Mouse (Mus musculus): ENCODE data around the gene Rnf114. TPM values are rescaled to one million over a fixed set of nuclear protein-coding genes. Genes with fewer than 3 reads are reported as not detected.

The Rnf114 gene
- polyA plus RNA-seq, 1 experiment from 2014 or later = 145 TPM

DNA sequence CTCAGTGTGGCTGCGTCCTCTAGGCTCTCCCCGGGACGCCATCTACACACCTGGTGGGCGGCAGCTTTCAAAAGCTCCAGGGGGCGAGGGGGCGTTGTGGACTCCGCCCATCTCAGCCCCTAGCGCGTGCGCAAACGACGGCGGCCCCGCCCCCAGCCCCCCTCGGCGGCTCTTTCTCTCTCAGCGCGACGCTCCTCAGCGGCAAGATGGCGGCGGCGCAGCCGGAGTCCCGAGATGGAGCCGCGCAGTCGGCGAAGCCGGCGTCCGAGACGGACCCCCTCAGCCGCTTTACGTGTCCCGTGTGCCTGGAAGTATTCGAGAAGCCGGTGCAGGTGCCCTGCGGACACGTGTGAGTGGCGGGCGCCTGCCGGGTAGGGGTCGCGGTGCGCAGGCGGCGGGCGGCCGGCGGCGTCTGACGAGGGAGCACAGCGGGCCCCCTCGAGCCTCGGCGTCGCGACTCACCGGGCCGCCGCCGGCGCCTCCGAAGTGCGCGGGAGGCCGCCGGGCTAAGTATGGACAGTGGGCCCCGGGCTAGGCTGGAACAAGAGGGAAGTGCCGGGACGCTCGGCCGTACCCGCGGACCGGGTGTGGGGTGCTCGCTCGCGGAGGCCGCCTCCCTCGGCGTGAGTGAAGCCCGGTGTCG, 10.9 kb downstream of the Rnf114 start:
- DNase-seq (ENCODE audit: low spot score) = peak; percentile 94

DNA sequence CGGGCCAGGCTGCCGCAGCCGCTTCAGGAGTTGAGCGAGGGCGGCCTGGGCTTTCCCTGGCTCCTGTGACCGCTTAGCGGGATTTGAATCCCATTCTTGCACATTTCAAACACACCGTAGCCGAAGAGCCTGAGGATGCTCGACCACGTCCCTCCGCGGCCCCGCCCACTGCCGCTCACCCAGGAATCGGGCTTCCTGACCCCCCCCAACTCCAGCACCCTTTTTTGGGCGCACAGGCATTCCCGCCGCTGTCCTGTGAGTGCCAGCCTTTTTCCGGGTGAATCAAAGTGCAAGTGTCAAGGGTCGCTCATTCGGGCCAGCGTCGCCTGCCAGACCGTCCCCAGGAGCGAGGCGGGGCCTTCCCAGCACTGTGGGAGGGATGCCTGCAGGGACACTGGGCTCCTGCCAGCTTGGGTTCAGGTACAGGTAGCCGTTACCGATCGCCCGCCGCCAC, 11.5 kb downstream of the Rnf114 start:
- DNase-seq (ENCODE audit: low spot score) = peak; percentile 39

DNA sequence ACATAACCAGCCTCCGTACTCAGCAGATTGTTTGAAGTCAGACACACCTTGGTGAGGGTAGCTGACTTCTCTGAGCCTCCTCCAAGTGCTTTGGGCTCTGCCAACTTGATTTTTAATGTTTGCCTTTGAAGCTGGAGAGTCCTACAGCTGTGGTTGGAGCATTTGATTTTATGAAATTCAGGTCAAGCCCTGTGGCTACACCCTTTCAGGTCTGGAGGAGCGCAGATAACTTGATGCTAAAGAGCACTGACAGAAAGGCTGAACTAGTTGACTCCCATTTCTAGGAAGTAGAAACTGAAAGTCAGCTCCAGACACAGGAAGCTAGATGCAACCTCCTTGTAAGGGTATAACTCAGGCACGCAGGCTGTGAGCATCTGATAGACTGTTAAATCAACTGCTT, 12.7 kb downstream of the Rnf114 start:
- peak; percentile 66 for DNase-seq (ENCODE audit: low spot score)

DNA sequence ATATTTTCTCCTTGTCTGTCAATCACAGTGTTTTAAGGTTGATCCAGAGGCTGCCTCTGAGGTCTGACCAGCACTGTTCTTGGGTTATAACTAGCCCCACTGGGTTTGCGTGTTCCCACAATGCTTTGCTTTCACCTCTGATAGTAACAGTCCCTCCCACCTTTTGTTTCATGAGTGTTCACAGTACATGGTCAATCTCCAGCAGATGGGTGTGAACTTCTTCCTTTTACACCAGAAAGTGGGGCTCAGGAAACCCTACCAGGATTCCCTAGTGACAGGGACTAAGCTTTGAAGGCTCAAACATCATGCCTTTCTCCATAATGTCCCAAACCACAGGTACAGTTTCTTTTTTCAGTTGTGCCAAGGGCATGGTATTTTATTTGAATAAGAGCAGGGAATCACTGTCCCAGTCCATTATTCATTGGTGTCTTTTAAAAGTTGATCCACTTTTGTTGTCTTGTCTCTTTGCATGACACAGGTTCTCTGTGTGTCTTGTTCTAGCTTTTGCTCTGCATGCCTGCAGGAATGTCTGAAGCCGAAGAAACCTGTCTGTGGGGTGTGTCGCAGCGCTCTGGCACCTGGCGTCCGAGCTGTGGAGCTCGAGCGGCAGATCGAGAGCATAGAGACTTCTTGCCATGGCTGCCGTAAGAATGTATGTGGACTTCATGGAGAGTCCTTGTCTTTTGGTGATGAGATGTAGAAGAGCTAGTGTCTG, 14.3 kb downstream of the Rnf114 start:
- no peak for DNase-seq (ENCODE audit: low spot score)

DNA sequence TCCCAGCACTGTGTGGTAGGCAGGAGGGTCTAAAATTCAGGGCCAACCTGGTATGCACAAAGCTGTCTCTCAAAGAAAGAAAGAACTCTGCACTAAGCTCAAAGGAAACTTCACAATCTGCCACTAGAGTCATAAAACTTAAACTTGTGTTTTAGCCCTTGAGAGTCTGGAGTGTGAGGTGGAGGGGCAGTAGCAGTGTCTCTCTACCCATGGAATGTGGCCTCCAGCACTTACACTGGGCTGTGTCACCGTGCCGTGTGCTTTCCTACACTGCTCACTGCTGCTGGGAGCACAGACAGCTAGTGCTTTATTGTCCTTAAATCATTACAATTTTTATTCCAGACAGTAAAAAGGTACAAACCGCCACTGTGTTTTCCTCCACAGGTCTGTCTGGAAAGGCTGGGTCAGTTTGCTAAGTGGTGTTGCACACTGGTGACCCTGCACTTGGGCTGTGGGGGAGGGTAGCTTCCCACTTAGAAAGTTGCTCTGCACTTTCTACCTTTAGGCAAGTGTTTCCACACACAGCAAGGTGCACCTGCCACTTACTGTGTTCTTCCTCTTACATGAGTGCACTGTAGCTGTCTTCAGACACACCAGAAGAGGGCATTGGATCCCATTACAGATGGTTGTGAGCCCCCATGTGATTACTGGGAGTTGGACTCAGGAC, 15.4 kb downstream of the Rnf114 start:
- no peak for DNase-seq (ENCODE audit: low spot score)

DNA sequence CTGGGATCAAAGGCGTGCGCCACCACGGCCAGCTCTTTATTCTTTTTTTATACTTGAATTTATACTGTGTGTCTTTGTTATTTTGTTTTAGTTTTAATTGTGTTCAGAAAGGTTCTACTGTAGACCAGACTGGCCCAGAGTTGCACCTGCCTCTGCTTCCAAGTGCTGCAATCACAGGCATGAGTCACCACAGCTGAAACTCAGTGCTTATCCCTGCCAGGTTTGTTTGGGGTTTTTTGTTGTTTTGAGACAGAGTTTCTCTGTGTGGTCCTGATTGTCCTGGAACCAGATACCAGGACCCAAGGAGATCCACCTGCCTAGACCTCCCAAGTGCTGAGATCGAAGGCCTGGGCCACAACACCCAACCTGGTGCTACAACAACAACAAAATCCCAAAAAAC, 16.1 kb downstream of the Rnf114 start:
- DNase-seq (ENCODE audit: low spot score) = no peak

DNA sequence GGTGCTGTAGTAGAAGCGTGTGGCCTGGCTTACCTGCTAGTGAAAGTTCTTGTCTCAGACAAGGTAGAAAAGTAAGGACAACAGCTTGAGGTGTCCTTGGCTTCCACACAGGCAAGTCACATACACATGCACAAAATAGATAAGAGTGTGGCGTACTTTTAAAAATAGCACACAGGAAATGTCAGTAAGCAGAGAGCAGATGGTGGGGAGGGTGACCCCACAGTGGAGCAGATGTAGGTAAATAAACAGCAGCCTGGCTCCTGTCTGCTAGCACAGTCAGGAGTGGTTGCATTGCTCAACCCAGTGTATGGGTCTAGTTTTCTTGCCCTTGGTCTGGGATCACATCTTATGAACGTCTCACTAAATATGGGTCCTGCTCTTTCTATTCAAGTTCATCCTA, 18.0 kb downstream of the Rnf114 start:
- DNase-seq (ENCODE audit: low spot score) = peak; percentile 68

DNA sequence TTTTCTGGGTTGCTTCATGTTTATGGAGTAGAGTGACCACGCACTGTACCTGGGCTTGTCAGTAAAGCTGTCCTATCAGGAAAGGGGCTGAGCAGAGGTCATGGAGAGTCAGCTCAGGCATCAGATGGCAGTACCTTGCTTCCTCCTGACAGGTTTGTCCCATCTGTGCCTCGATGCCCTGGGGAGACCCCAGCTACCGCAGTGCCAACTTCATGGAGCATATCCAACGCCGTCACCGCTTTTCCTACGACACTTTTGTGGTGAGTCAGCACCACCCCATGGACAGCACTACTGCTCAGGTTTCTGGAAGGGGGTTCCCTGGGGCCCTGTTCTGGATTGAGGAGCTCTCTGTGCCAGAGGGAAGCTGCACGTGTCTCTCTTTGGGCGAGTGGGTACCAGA, 19.9 kb downstream of the Rnf114 start:
- DNase-seq (ENCODE audit: low spot score) = no peak

DNA sequence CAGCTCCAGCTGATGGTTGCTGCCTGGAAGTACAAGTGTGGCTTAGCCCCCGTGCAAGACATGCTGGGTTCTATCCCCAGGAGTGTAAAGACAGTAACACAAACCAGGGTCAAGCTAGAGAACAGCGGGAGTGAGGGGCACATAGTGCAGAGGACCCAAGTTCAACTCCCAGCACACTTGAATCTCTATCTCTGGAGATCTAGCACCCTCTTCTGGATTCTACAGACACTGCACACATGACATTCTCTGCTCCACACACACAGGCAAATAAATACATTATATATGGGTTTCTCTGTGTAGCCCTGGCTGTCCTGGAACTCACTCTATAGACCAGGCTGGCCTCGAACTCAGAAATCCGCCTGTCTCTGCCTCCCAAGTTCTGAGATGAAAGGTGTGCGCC, 20.5 kb downstream of the Rnf114 start:
- DNase-seq (ENCODE audit: low spot score) = peak; percentile 64

DNA sequence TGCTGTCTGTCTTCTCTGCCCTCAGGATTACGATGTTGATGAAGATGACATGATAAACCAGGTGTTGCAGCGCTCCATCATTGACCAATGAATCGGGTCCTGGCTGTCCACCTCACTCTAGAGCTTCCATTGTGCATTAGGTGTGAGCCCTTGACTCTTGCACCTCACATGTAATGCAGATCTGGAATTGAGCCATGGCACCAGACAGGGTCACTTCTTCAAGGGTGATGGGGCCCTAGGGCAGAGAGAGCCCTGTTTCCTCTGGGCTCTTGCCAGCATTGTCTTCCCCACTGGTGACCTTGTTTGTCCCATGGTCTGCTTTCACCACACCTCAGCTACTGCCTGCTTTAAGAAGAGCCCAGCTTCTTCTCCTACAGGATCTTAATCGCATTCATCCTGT, 22.2 kb downstream of the Rnf114 start:
- no peak for DNase-seq (ENCODE audit: low spot score)

DNA sequence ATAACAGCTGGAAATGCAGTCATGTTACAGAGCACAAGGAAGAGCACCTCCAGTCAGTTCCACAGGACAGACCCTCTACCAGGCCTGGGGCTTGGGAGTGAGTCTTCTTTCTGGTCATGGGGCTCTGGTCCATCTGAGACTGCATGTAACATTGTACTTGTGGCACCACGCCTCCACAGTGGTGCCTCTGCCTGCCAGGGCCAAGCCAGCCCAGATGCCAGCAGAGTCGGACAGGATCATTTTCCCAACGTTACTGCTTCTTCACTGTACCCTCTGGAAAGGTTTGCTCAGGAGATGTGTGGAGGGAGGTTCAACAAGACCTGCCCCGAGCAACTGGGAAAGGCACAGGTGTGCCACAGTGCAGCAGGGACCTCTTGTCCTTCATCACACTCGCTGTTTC, 23.2 kb downstream of the Rnf114 start:
- DNase-seq (ENCODE audit: low spot score) = no peak

DNA sequence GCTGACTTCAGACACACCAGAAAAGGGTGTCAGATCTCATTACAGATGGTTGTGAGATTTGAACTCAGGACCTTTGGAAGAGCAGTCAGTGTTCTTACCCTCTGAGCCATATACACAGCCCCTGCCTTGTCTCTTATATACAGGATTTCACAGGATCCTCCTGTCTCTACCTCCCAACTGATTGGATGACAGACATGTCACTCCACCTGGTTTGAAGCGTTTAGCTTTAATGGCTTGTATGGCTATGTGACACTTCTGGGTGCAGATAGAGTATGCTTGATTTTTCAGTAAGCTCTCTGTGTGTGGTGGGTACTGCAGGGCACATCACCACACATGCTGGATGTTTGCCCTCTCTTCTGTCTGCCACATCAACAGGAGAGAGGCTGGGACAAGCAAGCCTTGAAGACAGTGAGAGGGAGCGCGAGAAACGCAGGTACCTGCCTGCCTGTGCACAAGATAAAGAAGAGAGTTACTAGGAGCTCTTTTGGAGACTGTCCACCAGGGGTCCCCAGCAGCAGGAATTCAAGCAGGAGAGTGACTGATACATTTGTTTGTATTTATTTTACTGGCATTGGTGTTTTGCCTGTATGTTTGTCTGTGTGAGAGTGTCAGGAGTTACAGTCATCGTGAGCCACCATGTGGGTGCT, 27.3 kb downstream of the Rnf114 start:
- peak; percentile 50 for DNase-seq (ENCODE audit: low spot score)

DNA sequence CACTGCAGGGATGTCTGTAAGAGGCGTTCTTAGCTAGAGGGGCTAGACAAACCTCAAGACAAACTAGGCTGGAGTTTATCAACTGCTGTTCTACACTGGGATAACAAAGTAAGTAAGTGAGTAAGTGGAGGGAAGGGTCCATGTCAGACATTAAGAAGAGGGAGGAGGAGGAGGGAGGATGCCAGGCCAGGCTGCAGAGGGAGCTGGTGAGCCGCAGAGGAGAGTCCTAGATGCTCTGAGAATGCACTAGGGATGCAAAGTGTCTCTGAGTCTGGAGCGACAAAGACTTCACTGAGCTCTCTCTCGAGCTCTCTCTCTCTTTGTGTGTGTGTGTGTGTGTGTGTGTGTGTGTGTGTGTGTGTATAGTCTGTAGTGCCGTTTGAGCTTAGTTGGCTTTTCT, 35.8 kb downstream of the Rnf114 start:
- peak; percentile 43 for DNase-seq (ENCODE audit: low spot score)

DNA sequence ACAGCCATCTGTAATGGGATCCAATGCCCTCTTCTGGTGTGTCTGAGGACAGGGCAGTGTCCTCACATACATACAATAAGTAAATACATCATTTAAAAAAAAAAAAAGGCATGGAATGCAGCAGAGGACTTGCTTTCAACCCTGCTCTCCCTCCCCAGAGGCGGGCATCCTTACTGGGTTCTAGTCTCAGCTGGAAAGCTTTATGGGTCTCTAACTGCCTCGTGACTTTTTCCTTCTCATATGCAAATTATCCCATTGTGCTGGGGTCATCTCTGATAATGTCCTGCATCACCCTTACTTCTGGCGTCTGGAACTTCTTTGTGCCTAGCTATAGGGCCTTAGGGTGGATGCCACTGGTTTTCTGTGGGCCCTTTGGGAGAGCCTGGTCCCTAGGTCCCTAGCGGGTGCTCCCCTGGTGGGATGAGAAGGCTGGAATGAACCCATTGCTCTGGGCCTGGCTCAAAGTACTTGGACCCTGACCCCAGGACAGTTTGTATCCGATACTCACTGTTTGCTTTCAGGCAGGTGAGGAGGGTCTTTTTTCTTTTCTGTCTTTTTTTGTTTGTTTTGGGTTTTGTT, 37.6 kb downstream of the Rnf114 start:
- DNase-seq (ENCODE audit: low spot score) = no peak

DNA sequence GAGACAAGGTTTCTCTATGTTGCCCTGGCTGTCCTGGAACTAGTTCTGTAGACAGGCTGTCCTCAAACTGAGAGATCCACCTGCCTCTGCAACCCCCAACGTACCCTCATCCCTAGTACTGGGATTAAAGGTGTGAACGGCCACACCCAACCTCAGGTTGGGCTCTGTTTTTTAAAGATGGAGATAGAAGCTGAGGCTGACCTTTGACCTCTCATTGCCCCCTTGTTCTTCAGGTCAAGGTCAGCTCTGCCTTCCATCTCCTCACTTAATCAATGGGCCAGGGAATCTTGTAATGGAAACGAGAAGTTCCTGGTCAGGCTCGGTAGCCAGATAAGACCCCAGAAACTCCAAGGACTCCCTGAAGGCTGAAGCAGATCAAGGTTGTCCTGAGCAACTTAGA, 38.1 kb downstream of the Rnf114 start:
- no peak for DNase-seq (ENCODE audit: low spot score)

DNA sequence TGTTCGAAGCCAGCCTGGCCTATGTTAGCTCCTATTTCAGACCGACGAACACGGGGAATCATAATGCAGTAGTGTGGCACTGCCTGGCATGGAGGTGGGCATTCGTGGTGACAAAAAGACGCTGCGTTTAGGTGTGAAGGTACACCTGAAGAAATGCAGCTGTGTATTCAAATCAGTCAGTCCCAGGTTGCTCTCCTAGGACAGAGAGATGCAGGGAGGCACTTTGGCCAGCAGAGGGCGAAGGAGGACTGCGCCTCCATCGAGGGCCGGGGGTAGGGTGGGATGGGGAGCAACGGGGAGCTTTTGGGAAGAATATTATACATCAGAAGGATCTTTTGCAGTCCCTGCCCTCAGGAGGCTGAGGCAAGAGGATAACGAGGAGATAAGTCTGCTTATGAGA, 39.7 kb downstream of the Rnf114 start:
- peak; percentile 66 for DNase-seq (ENCODE audit: low spot score)

DNA sequence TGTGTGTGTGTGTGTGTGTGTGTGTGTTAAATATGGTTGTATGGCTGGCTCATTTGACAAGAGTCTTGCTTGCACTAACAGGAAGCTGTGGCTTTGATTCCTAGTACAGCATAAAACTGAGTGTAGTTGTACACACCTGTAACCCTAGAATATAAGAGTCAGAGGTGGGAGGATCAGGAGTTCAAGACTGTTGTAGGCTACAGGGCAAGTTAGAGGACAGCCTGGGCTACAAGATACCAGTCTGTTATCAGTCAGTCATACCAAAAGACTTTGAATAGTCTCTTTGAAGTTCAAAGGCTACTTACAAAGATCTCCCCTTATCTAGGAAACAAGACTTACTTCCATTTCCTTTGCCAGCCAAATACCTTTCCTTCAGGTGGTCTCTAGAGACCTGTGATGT, 41.4 kb downstream of the Rnf114 start:
- DNase-seq (ENCODE audit: low spot score) = peak; percentile 39

DNA sequence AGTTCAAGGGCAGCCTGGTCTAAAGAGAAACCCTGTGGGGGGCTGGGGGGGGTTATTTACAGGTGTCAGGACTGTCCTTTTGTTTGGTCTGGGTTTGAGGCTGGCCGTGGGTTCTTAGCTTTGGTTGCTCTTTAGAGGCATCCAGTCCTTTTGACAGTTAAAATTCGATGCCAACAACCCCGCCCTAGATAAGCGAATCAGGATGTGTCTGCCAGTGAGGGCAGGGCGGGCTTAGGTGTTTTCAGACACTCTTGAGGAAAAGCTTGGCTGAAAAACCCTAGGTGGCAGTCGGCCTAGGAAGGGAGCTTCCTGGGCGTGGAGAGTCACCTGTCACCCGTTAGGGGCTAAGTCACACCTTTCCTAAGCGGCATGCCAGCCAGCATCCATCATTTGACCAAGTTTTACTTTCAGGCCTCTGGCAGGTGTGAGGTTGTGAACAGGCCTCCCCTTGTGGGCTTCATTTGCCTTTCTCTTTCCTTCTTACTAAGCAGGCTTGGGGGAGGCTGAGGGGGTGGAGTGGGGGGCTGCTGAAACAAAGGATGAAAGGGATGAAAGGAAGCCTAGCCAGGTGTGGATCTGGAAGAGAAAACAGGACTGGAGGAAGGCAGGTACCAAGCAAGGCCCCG, 44.0 kb downstream of the Rnf114 start:
- no peak for DNase-seq (ENCODE audit: low spot score)

DNA sequence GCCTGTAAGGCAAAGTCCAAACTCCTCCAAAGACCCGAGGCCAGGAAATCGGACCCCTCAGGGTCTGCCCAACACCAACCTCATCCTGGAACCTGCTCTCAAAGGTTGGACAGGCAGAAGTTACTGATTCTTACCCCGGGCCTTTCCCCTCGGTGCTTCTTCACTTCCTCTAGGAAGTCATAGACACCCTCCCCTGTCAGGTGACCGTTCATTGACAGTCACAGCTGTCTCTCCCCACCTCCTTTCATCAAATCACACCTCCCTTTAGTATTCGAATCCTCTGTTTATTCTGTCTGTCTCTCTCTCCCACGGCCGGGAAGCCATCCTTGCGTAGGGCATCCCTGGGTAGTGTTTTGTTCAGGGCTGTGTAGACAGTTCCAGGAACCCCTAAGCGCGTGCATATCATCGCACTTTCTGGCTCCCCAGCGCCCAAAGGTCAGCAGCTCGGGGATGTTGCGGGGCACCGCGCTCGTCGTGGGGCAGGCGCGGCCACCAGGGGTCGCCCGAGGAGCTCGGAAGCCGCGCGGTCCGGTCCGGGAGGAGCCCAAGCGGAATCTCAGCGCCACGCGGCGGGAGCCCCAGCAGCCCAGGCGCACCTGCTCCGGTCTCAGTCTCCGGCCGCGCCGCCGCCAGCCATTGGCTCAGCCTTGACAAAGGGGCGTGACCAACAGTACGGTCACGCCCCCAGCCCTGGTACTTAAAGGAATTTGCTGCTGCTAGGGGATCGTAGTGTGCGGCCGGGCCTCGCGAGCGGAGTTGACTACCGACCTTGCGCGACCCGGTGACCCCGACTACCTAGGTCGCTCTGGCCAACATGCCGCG, 45.2 kb downstream of the Rnf114 start, which contains the start of gene Snai1:
Gene Snai1, plus strand, starts transcription at position 720 of the 822 bp plus-strand sequence.
- peak; percentile 93 for DNase-seq (ENCODE audit: low spot score)

DNA sequence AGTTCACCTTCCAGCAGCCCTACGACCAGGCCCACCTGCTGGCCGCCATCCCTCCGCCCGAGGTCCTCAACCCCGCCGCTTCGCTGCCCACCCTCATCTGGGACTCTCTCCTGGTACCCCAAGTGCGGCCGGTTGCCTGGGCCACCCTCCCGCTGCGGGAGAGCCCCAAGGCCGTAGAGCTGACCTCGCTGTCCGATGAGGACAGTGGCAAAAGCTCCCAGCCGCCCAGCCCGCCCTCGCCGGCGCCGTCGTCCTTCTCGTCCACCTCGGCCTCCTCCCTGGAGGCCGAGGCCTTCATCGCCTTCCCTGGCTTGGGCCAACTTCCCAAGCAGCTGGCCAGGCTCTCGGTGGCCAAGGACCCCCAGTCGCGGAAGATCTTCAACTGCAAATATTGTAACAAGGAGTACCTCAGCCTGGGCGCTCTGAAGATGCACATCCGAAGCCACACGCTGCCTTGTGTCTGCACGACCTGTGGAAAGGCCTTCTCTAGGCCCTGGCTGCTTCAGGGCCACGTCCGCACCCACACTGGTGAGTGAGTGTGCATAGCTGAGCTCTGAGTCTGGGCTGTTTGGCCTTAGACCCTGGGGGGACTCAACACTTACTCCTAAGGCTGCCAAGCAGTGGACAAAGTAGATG, 46.3 kb downstream of the Rnf114 start:
- DNase-seq (ENCODE audit: low spot score) = no peak

Measured in thymus, postnatal 0 days (tissue).